ENCODE assay signal across 8 mouse cellular contexts in genomic region chr16:94155041-94155653, GRCm38 (mm10).
DNase-seq lines count a peak whose midpoint lies in the region; ATAC-seq and TF ChIP-seq lines count a peak whose summit lies in the region.

No protein-coding gene starts in this region.

- no peak for TF ChIP-seq POLR2A in heart, adult 2 months (IDR thresholded peaks at IDR 0.05; ENCODE audit: insufficient read depth, low read depth, low read length)
- no peak for TF ChIP-seq POLR2A in brain, embryonic 14.5 days (IDR thresholded peaks at IDR 0.05; ENCODE audit: borderline replicate concordance, extremely low read depth, insufficient read depth, insufficient read length, poor library complexity, severe bottlenecking)

- no peaks in the 10 kb centered on the region for H3K79me2 ChIP-seq in heart, adult 2 months (replicated peaks; ENCODE audit: control insufficient read depth, insufficient read depth, low read length)

- H3K27ac ChIP-seq in heart, adult 2 months = no peak overlapping the region
- no peak overlapping the region for H3K27ac ChIP-seq in heart, embryonic 12.5 days (ENCODE audit: poor library complexity, severe bottlenecking)
- H3K27ac ChIP-seq in forebrain, embryonic 13.5 days = peak overlapping the region; percentile 40

- H3K4me3 ChIP-seq in heart, adult 2 months = no peak overlapping the region
- no peak overlapping the region for H3K4me3 ChIP-seq in heart, embryonic 12.5 days
- H3K4me3 ChIP-seq in forebrain, embryonic 13.5 days = no peak overlapping the region

- peak; percentile 14 to 25 for DNase-seq in heart, adult 2 months
- peak; percentile 86 for DNase-seq in brain, embryonic 14.5 days (ENCODE audit: low read depth)
- DNase-seq in layer of hippocampus, postnatal 10 days (ENCODE audit: low spot score in 2 of 2) = peak; percentile 46 to 60
- no peak for DNase-seq in adrenal gland, adult (ENCODE audit: inconsistent age in 2 of 2, low spot score in 1 of 2)

- no peak for TF ChIP-seq EP300 in heart, adult 2 months (IDR thresholded peaks at IDR 0.05; ENCODE audit: insufficient read depth, low read depth, low read length)

- H3K27me3 ChIP-seq in heart, adult 2 months (ENCODE audit: control insufficient read depth, insufficient read depth, low read length) = no peaks in the 10 kb centered on the region
- no peaks in the 10 kb centered on the region; the same call in 1 of the 2 replicates for H3K27me3 ChIP-seq in heart, embryonic 12.5 days (replicated peaks)
- peaks cover 11% of the 10 kb centered on the region; the same call in 1 of the 2 replicates for H3K27me3 ChIP-seq in forebrain, embryonic 13.5 days

- TF ChIP-seq CTCF in heart, adult 2 months (IDR thresholded peaks at IDR 0.05) = no peak
- no peak for TF ChIP-seq CTCF in brain, embryonic 14.5 days (IDR thresholded peaks at IDR 0.05; ENCODE audit: borderline replicate concordance, extremely low read depth, insufficient read depth, insufficient read length)

- no peaks in the 10 kb centered on the region for H3K9me3 ChIP-seq in heart, embryonic 12.5 days (replicated peaks)
- no peaks in the 10 kb centered on the region for H3K9me3 ChIP-seq in forebrain, embryonic 13.5 days (replicated peaks)

- no peak overlapping the region for H3K4me2 ChIP-seq in heart, embryonic 12.5 days
- H3K4me2 ChIP-seq in forebrain, embryonic 13.5 days = 0 out of 2 replicates have a peak overlapping the region, but pooled peaks have one; percentile 7

- WGBS in heart, adult 2 months = 46% methylated on average over 14 of the region's 14 CpGs
- WGBS in heart, embryonic 12.5 days = 34% methylated on average over 14 of the region's 14 CpGs
- WGBS in forebrain, embryonic 13.5 days = 23% methylated on average over 14 of the region's 14 CpGs

- intact Hi-C loops in heart, adult 2 months (cut with DNase I) = no loop called here

- H3K9ac ChIP-seq in heart, adult 2 months (ENCODE audit: low read depth, low read length) = no peak overlapping the region
- no peak overlapping the region for H3K9ac ChIP-seq in heart, embryonic 12.5 days
- H3K9ac ChIP-seq in forebrain, embryonic 13.5 days = 0 out of 2 replicates have a peak overlapping the region, but pooled peaks have one; percentile 18

- no peak for ATAC-seq in heart, embryonic 12.5 days (ENCODE audit: insufficient number of reproducible peaks, low FRiP score)
- ATAC-seq in forebrain, embryonic 13.5 days = peak; percentile 77
- no peak for ATAC-seq in inflammation-experienced regulatory T-cells, adult 6 months
- ATAC-seq in granulocyte monocyte progenitor cell, adult 5-6 weeks (replicated peaks; ENCODE audit: poor library complexity, severe bottlenecking) = no peak

- no peaks in the 10 kb centered on the region for H3K4me1 ChIP-seq in heart, adult 2 months (ENCODE audit: control insufficient read depth, insufficient read depth, low read length)
- H3K4me1 ChIP-seq in heart, embryonic 12.5 days (replicated peaks) = peaks cover 19% of the 10 kb centered on the region
- H3K4me1 ChIP-seq in forebrain, embryonic 13.5 days = peaks cover 20% of the 10 kb centered on the region

- H3K36me3 ChIP-seq in heart, adult 2 months (ENCODE audit: control insufficient read depth, insufficient read depth, low read length) = no peaks in the 10 kb centered on the region
- no peaks in the 10 kb centered on the region for H3K36me3 ChIP-seq in heart, embryonic 12.5 days
- no peaks in the 10 kb centered on the region for H3K36me3 ChIP-seq in forebrain, embryonic 13.5 days (ENCODE audit: poor library complexity, severe bottlenecking)

Comparison
In these comparisons a context has a peak if more than half of its experiments do, and no peak if none do; other contexts are left out.
1. DNase-seq: peak in heart, adult 2 months (2 of 2), brain, embryonic 14.5 days (single experiment) and layer of hippocampus, postnatal 10 days (2 of 2); none in adrenal gland, adult (0 of 2).